Mouse (Mus musculus) liver, embryonic 13.5 days (tissue): ENCODE data around the gene Angptl4. TPM values are rescaled to one million over a fixed set of nuclear protein-coding genes. Genes with fewer than 3 reads are reported as not detected.

Experiments
- ATAC-seq: fragments of 200-750 bp; cut with Nextera tagmentation; 2 replicates; pipeline ENCODE4 v1.8.0; 2017; ENCODE audit warnings: low read depth, mild to moderate bottlenecking, moderate number of reproducible peaks, moderate library complexity
- DNase-seq: peaks from one replicate; pipeline ENCODE4 v3.0.0; 2022
- H3K27ac ChIP-seq: fragments of 300-500 bp; sonication (generic); 2 replicates; pipeline ENCODE4 v1.5.1; 2015; ENCODE audit warnings: moderate library complexity, mild to moderate bottlenecking, inconsistent platforms
- H3K27me3 ChIP-seq: fragments of 300-500 bp; sonication (generic); 2 replicates; pipeline ENCODE4 v1.6.1; 2015; ENCODE audit warnings: mild to moderate bottlenecking, inconsistent platforms
- H3K36me3 ChIP-seq: fragments of 300-500 bp; sonication (generic); 2 replicates; pipeline ENCODE4 v1.6.1; 2015; ENCODE audit warnings: mild to moderate bottlenecking, inconsistent platforms
- H3K4me1 ChIP-seq: fragments of 300-500 bp; sonication (generic); replicated peaks from 2 replicates; pipeline ENCODE4 v1.6.1; 2015; ENCODE audit warnings: inconsistent platforms
- H3K4me2 ChIP-seq: fragments of 300-500 bp; sonication (generic); 2 replicates; pipeline ENCODE4 v1.6.1; 2015; ENCODE audit warnings: inconsistent platforms, mild to moderate bottlenecking, moderate library complexity
- H3K4me3 ChIP-seq: fragments of 300-500 bp; sonication (generic); replicated peaks from 2 replicates; pipeline ENCODE4 v1.5.1; 2015; ENCODE audit warnings: mild to moderate bottlenecking, inconsistent platforms
- H3K9ac ChIP-seq: fragments of 300-500 bp; sonication (generic); 2 replicates; pipeline ENCODE4 v1.6.1; 2015; ENCODE audit warnings: mild to moderate bottlenecking, inconsistent platforms
- H3K9me3 ChIP-seq: fragments of 300-500 bp; sonication (generic); replicated peaks from 2 replicates; pipeline ENCODE4 v1.6.1; 2016; ENCODE audit warnings: inconsistent platforms
- WGBS: fragments of 180-500 bp; shearing (Covaris S2); methylation state at CpG from one replicate; pipeline ENCODE4 v1.1.7; 2015; ENCODE audit not compliant: insufficient replicate concordance; 5-methylcytosine and 5-hydroxymethylcytosine counted together
- polyA plus RNA-seq: library from polyadenylated mRNA; unstranded; fragments of >200 nt; fragmentation: Nextera tagmentation; extraction: Ambion mirVana; gene quantifications from 2 replicates; pipeline ENCODE4 v1.2.1, GENCODE M21; 2015

Angptl4 gene
- polyA plus RNA-seq, 1 experiment from 2014 or later, result 18.9 TPM

DNA sequence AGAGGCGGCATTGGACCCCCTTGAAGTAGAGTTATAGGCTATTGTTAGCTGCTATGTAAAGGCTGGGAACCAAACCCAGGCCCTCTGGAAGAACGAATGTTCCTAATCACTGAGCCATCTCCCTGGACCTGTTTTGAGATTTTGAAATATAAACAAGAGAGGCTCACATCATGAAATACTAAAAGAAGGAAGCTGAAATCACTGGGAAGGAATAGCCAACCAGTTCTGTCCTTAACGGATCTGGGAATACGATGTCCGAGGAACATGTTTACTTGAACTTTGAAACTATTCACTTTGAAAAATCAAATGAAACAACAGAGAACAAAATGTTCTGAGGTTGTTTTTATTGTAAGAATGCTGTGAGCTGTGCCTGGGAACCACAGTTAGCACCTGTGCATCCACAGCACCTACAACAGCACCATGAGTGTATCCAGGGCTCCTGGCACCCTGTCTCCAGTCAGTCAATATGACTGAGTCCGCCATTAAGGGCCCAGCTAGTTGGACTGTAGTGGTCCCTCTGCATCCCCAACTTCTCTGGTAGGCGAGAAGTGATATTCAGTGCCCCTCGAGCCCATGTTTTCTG lies 7.0 kb downstream of the Angptl4 start:
- DNase-seq (no peak), ATAC-seq (no peak)
- H3K4me1 ChIP-seq, result peaks cover 24% of the 10 kb centered on the region
- H3K27me3 ChIP-seq, result no peaks in the 10 kb centered on the region; the same call in 1 of the 2 replicates
- H3K9ac ChIP-seq, result no peak overlapping the region
- no peak overlapping the region for H3K4me3 ChIP-seq
- no peaks in the 10 kb centered on the region for H3K9me3 ChIP-seq
- no peak overlapping the region for H3K4me2 ChIP-seq
- 82% methylated on average over 8 of the region's 8 CpGs for WGBS
- no peak overlapping the region for H3K27ac ChIP-seq
- H3K36me3 ChIP-seq, result peaks cover 42% of the 10 kb centered on the region

DNA sequence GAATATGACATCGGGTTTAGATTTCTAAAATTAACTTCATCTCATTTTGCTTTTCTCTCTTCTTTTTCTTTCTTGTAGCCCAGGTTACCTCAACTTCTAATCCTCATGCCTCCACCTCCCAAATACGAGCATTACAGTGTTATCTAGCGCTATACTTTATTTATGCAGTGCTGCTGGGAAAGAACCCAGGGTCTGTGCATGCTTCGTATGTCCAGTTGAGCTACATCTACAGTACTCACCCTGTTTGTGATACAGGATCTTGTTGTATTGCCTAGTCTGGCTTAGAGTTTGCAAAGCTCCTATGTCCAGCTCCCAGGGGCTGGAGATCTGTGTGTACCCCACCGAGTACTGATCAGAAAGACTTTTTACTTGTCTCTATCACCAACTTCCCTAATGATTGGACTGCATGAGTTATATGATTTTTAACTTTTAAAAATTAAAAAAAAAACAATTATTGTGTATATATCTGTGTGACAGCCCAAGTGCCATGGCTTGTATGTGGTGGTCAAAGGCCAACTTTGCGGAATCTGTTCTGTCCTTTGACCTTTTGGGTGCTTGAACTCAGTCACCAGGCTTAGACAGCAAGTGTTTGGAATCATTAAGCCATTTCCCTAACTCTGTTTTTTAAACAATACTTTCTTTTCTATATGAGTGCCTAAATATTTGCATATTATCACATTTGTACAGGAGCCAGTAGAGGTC lies 7.6 kb downstream of the Angptl4 start:
- Histone ChIP-seq H3K4me1 (peaks cover 17% of the 10 kb centered on the region), H3K9ac (no peak overlapping the region), H3K4me3 (no peak overlapping the region), H3K9me3 (no peaks in the 10 kb centered on the region), H3K27ac (no peak overlapping the region), H3K27me3 (no peaks in the 10 kb centered on the region; the same call in 1 of the 2 replicates), H3K4me2 (no peak overlapping the region), H3K36me3 (peaks cover 42% of the 10 kb centered on the region)
- DNase-seq (no peak), ATAC-seq (no peak)
- 78% methylated on average over 6 of the region's 6 CpGs for WGBS

DNA sequence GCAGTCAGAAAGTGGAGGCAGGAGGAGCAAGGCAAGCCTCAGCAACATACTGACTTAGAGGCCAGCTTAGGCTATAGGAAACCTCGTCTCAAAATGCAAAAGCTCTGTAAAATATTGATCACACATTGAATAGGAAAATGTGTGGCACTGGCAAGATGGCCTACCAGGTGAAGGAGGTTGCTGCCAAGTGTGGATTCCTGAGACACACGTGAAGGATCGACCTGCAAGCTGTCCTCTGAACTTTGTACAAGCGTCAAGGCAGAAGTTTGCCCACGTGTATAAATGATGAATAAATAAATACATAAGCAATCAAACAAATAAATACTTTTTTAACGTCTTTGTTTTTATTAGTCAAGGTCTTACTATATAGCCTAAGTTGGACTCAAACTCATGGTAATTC lies 8.2 kb downstream of the Angptl4 start:
- H3K9ac ChIP-seq, result no peak overlapping the region
- 68% methylated on average over 6 of the region's 6 CpGs for WGBS
- H3K4me1 ChIP-seq, result peaks cover 11% of the 10 kb centered on the region
- H3K27ac ChIP-seq, result no peak overlapping the region
- no peaks in the 10 kb centered on the region; the same call in 1 of the 2 replicates for H3K27me3 ChIP-seq
- peaks cover 38% of the 10 kb centered on the region for H3K36me3 ChIP-seq
- no peak overlapping the region for H3K4me2 ChIP-seq
- DNase-seq (no peak), ATAC-seq (no peak)
- no peaks in the 10 kb centered on the region for H3K9me3 ChIP-seq
- no peak overlapping the region for H3K4me3 ChIP-seq

DNA sequence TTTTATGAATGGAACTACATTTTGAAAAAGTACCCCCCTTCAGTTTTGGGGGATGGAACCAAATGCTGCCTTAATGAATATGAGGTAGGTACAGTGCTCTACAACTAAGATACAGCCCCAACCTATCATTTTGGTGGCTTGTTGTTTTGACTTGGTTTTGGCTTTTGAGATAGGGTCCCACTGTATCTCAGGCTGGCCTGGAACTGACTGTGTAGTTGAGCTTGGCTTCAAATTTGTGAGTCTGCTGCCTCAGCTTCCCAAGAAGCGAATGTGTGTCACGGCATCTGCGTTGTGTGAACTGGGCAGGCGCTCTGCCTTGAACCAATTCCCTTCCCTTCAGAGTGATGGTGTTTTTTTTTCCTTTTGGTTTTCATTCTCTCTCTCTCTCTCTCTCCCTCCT lies 10.0 kb downstream of the Angptl4 start:
- ATAC-seq (no peak), DNase-seq (no peak)
- Histone ChIP-seq H3K36me3 (peaks cover 20% of the 10 kb centered on the region), H3K9ac (no peak overlapping the region), H3K4me3 (no peak overlapping the region), H3K27ac (no peak overlapping the region), H3K4me1 (peaks cover 10% of the 10 kb centered on the region), H3K4me2 (no peak overlapping the region), H3K27me3 (no peaks in the 10 kb centered on the region; the same call in 1 of the 2 replicates), H3K9me3 (no peaks in the 10 kb centered on the region)
- WGBS, result 77% methylated on average over 4 of the region's 4 CpGs

DNA sequence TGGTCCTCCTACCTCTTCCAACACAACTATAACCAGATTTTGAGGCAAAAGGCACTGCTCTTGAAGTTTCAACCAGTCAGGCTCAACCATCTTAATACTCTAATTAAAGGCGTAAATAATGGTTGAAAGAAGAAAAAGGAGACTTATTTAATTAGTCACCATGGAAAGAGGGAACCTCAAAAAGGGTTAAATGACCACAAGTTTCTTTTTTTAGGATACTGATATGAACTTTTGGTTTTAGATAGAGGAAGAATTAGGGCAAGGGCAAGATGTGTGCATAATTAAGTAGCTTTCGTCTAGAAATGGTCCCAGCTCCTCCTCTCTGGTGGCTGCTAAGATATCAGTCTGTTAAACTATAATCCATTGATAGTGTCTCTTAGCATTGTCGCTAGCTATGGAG lies 15.2 kb downstream of the Angptl4 start:
- WGBS, result 41% methylated on average over 3 of the region's 3 CpGs
- DNase-seq (no peak), ATAC-seq (no peak)
- Histone ChIP-seq H3K27me3 (no peaks in the 10 kb centered on the region; the same call in 1 of the 2 replicates), H3K9ac (no peak overlapping the region), H3K4me2 (no peak overlapping the region), H3K36me3 (no peaks in the 10 kb centered on the region), H3K4me3 (no peak overlapping the region), H3K9me3 (no peaks in the 10 kb centered on the region), H3K27ac (no peak overlapping the region), H3K4me1 (0 out of 2 replicates have a peak, but pooled peaks cover 4% of the 10 kb centered on the region)

DNA sequence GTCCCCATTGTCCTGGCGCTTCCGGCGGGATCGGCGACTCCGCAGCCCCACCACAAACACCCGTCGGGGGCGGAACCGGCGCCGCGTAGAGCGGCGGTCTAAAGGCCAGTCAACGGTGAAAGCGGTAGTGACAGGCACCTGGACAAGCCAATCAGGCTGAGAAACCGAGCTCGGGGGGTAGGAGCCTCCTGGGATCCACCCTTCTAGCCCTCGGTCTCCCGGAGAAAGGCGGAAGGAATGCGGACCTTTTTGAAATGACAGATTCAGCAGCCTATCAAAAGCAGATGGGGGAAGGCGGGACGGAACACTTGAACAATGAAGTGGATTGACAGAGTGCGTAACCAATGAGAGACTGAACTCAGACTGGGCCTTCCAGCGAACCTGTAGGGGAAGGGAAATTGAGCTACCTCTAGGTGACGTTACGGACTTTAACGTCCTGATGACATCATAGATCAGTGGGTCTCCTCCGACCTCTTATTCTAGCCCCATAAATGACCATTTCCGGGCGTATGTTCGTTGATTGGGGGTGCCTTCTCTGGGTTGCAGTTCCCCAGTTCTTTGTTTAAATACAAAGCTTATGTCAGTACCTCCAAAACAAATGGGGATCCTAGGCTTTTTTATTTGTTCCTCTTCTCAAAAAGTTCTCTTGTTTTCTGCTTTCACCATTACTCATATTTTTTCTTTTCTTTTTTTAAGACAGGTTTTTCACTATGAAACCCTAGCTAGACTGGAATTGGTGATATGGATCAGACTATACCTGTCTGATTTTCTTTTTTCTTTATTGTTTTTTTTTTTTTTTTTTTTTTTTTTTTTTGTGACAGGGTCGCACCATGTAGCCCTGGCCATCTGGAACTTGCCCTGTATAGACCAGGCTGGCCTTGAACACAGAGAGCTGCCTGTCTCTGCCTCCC lies 21.1 kb downstream of the Angptl4 start, which contains the start of gene Rab11b:
Gene Rab11b (minus strand): TSS at position 276 of the 911 bp plus-strand sequence.
- Histone ChIP-seq H3K27ac (peak within 1 kb of the TSS; percentile 99), H3K4me2 (peak within 1 kb of the TSS; percentile 83), H3K4me3 (peak within 1 kb of the TSS; percentile 84), H3K36me3 (peaks cover 25% of the 10 kb centered on the region), H3K9me3 (no peaks in the 10 kb centered on the region), H3K9ac (peak within 1 kb of the TSS; percentile 94), H3K27me3 (no peaks in the 10 kb centered on the region), H3K4me1 (peaks cover 45% of the 10 kb centered on the region)
- ATAC-seq, result peak; percentile 97
- DNase-seq, result peak; percentile 100
- 3% methylated on average over 35 of the region's 35 CpGs for WGBS

DNA sequence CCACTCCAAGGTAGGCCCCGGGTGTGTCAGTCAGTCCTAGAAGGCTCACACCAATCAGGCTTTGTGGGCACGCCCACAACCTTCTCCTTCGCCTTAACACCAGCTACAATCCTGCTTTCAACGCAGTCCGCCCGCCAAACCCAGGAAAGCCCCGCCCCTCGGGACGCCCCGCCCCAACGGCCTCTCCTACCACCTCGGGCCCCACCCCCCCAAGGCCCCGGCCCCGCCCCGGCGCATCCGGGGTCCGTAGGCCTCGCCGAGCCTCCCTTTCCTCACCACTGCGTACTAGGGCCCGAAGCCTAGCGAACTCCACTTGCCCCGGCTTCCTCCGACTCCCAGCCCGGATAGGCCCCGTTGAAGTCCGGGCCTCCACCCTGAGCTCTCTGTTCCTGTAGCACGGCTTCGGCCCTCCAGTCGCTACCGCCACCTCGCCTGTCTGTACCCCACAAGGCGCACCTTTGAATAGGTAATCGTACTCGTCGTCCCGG lies 21.8 kb downstream of the Angptl4 start:
- Histone ChIP-seq H3K27ac (peak overlapping the region; percentile 99), H3K9ac (peak overlapping the region; percentile 94), H3K4me2 (peak overlapping the region; percentile 83), H3K27me3 (no peaks in the 10 kb centered on the region), H3K4me3 (peak overlapping the region; percentile 84), H3K36me3 (peaks cover 25% of the 10 kb centered on the region), H3K9me3 (no peaks in the 10 kb centered on the region), H3K4me1 (peaks cover 50% of the 10 kb centered on the region)
- under 1% methylated on average over 38 of the region's 38 CpGs for WGBS
- ATAC-seq (peak; percentile 76), DNase-seq (peak; percentile 97)

DNA sequence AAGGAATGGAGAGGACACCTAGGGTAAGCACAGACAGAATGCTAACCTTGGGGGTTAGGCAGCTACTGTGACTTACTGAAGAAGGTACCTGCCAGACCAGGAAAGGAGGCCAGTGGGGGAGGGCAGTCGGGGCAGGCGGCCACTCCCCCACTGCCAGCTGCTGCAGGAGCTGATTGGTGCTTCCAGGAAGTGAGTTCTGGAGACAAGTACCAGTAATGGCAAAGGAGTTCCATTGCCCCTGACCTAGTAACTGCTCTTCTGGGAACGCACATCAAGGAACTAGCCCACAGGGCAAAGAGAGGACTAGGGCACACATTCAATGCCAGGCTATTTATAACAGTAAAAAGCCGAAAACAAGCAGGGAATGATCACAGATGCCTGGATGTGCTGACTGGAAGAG lies 24.4 kb downstream of the Angptl4 start:
- H3K4me2 ChIP-seq, result peak overlapping the region; percentile 83; the same call in 1 of the 2 replicates
- H3K9me3 ChIP-seq, result no peaks in the 10 kb centered on the region
- DNase-seq, result no peak
- WGBS, result 55% methylated on average over 4 of the region's 4 CpGs
- H3K9ac ChIP-seq, result peak overlapping the region; percentile 44; the same call in 1 of the 2 replicates
- peaks cover 63% of the 10 kb centered on the region for H3K4me1 ChIP-seq
- no peak for ATAC-seq
- peaks cover 25% of the 10 kb centered on the region for H3K36me3 ChIP-seq
- H3K4me3 ChIP-seq, result 0 out of 2 replicates have a peak overlapping the region, but pooled peaks have one; percentile 1
- peak overlapping the region; percentile 37 for H3K27ac ChIP-seq
- no peaks in the 10 kb centered on the region for H3K27me3 ChIP-seq

DNA sequence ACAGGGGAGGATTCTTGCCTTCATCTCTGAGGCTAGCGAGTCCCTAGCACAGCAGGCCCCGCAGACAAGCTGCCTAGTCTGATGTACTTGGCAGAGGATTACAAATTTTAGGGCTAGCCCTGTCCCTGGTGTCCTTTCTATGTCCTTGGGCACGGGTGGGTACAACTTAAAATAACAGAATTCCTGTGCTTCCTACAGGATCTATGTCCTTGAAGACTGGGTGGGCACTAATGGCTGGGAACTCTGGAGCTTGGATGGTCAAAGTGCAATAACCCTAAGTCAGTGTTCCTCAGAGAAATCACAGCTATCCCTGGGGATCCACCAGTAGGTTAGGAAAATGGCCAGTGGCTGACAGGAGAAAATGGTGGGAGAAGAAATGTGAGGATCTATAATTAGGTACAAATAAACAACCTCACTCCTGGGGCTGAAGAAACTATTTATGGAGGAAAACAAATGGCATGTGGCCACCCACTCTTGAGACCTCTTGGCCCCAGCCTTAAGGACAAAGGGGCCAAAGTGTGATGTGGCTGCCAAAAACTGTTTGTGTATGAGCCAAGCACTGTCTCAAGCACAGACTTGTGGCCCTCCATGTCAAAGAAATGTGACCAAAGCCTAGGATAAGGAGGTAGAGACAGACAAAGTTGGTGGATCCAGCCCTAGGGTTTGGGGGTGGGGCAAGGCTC lies 25.4 kb downstream of the Angptl4 start:
- H3K36me3 ChIP-seq, result peaks cover 33% of the 10 kb centered on the region
- H3K4me2 ChIP-seq, result 0 out of 2 replicates have a peak overlapping the region, but pooled peaks have one; percentile 83
- H3K4me3 ChIP-seq, result no peak overlapping the region
- H3K9me3 ChIP-seq, result no peaks in the 10 kb centered on the region
- H3K9ac ChIP-seq, result no peak overlapping the region
- no peak overlapping the region for H3K27ac ChIP-seq
- DNase-seq, result no peak
- 85% methylated on average over 3 of the region's 3 CpGs for WGBS
- peaks cover 67% of the 10 kb centered on the region for H3K4me1 ChIP-seq
- no peaks in the 10 kb centered on the region for H3K27me3 ChIP-seq
- ATAC-seq, result no peak

DNA sequence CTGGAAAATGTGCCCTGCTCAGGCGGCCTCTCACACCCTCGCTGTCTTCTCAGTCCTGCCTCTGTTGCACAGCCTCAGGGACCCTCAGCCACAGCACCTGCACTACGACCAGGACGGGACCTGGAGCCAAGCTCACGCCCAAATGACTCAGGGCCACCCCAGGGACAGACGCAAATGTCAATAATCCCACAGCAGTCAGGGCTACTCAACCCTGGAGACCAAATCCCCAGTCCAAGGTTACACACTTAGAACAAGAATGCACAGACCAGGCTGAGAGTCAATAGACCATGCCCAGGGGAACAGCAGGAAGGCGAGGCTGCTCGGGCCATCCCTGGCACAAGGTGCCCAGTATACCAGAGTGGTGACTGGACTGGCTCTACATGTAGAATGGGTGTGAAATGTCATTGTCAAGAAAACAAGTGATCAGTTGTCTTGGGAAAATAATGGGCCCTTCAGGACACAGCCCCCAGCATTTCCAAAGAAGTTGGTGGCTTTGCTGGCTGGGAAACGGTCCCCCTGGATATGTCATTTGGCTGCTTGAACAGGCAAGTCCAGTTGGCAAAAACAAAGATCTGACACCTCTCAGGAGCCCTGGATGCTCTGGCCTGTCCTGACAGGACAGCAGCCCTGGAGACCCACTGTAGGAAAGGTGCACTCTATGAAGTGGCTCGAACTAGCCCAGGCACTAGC lies 26.1 kb downstream of the Angptl4 start:
- no peaks in the 10 kb centered on the region for H3K9me3 ChIP-seq
- H3K4me1 ChIP-seq, result peaks cover 66% of the 10 kb centered on the region
- DNase-seq, result no peak
- WGBS, result 82% methylated on average over 10 of the region's 10 CpGs
- H3K4me2 ChIP-seq, result no peak overlapping the region
- H3K27ac ChIP-seq, result no peak overlapping the region; the same call in 1 of the 2 replicates
- ATAC-seq, result no peak
- peaks cover 40% of the 10 kb centered on the region for H3K36me3 ChIP-seq
- no peak overlapping the region for H3K4me3 ChIP-seq
- 0 out of 2 replicates have a peak overlapping the region, but pooled peaks have one; percentile 16 for H3K9ac ChIP-seq
- no peaks in the 10 kb centered on the region for H3K27me3 ChIP-seq
